Mouse (Mus musculus) erythroblast, embryonic 14.5 days (primary cell): ENCODE data around the gene Cep95.

Source experiments
- GATA1 ChIP-seq: IDR thresholded peaks from 2 replicates; pipeline ENCODE4 v1.6.1; 2012; ENCODE audit warnings: low read length, inconsistent platforms, mixed read lengths
- TAL1 ChIP-seq: IDR thresholded peaks from 3 replicates; pipeline ENCODE4 v1.6.1; 2012; ENCODE audit warnings: low read length, inconsistent platforms, mixed read lengths

GRCm38 (mm10) chr11:106802069-106802627, 13.1 kb downstream of the Cep95 start:
- TF ChIP-seq GATA1 (no peak), TAL1 (no peak)
